Mouse (Mus musculus): ENCODE results near the gene Iqsec1. TPM values are rescaled to one million over a fixed set of nuclear protein-coding genes. Genes with fewer than 3 reads are reported as not detected.

Iqsec1 gene
- polyA plus RNA-seq, 1 experiment from 2014 or later: 11.6 TPM

DNA sequence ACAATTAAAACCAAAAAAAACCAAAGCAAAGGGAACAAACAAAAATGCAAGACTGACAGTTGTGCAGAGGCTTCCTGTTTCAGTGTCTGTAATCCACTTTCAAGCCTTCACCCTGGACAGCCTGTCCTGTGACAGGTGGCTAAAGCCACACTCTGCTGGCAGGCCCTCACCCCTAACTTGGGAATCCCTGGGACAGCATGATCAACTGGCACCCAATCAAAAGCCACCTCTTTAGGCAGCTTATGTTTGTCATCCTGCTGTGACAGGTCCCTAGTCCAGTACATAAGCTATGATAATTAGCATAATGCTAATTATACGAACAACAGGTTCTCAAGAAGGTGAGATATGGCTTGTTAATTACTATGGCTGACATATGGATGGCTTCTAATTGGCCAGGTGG is 40.4 kb downstream of the Iqsec1 start:
- H3K9ac ChIP-seq: no peak overlapping the region
- no peak overlapping the region for H3K27ac ChIP-seq
- no peaks in the 10 kb centered on the region for H3K9me3 ChIP-seq
- no peak overlapping the region for H3K4me2 ChIP-seq
- WGBS: 65% methylated on average over 1 of the region's 1 CpGs
- H3K4me3 ChIP-seq: no peak overlapping the region
- ATAC-seq (ENCODE audit: insufficient number of reproducible peaks, low FRiP score, low TSS enrichment, low read depth): no peak
- H3K27me3 ChIP-seq: no peaks in the 10 kb centered on the region
- H3K4me1 ChIP-seq: peaks cover 12% of the 10 kb centered on the region
- no peaks in the 10 kb centered on the region for H3K36me3 ChIP-seq

DNA sequence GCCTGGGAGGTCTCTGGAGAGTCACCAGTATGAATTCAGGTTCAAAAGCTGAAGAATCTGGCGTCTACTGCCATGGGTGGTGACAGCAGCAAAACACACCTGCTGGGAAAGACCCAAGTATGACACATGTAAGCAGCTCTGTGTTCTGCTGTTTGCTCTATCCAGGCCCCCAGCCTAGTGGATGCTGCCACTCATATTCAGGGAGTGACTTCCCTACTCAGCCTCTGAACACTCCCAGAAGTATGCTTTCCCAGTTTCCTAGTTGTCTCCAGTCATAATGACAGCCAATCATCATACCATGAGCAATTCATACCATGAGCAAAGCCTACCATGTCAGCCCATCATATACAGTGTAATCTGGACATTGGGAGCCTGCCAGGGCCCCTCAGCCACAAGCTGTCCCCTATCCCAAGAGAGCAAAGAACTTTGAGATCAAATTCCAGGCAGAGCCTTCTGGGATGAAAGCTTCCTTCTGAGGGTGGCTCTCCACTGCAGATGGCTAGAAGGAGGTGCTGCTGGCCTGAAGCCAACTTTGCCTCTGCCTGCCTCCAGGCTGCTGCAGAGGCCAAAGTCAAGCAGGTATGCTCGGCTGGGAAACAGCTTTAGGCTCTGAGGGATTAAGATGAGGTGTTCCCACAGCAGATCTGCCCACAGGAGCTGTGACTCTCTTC is 42.8 kb downstream of the Iqsec1 start:
- H3K9ac ChIP-seq: no peak overlapping the region
- WGBS: 24% methylated on average over 2 of the region's 2 CpGs
- no peak overlapping the region for H3K27ac ChIP-seq
- H3K4me2 ChIP-seq: no peak overlapping the region
- no peak overlapping the region for H3K4me3 ChIP-seq
- no peaks in the 10 kb centered on the region for H3K36me3 ChIP-seq
- no peaks in the 10 kb centered on the region for H3K9me3 ChIP-seq
- ATAC-seq (ENCODE audit: insufficient number of reproducible peaks, low FRiP score, low TSS enrichment, low read depth): no peak
- peaks cover 12% of the 10 kb centered on the region for H3K4me1 ChIP-seq
- H3K27me3 ChIP-seq: no peaks in the 10 kb centered on the region

DNA sequence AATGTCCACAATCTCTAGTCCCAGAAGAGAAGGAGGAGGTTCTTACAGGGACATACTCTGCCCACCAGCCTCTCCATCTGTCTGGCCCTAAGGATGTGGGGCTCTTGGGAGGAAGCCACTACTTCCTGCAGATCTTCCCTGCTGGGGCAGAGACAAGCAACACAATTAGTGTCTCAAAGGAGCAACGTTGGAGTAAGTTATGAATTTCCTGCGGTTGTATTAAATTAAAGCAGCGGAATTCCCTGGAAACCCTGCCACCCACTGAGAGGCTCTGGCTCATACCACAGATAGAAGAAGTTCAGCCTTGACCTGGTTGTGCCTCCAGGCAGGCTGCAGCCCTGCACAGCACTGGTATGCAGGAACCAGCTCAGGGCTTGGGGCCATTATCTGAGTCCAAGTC is 47.2 kb downstream of the Iqsec1 start:
- H3K4me3 ChIP-seq: no peak overlapping the region
- no peaks in the 10 kb centered on the region for H3K36me3 ChIP-seq
- no peak overlapping the region for H3K4me2 ChIP-seq
- WGBS: 33% methylated on average over 3 of the region's 3 CpGs
- no peaks in the 10 kb centered on the region for H3K9me3 ChIP-seq
- H3K4me1 ChIP-seq: peaks cover 27% of the 10 kb centered on the region
- H3K9ac ChIP-seq: no peak overlapping the region
- no peaks in the 10 kb centered on the region for H3K27me3 ChIP-seq
- no peak overlapping the region for H3K27ac ChIP-seq
- ATAC-seq (ENCODE audit: insufficient number of reproducible peaks, low FRiP score, low TSS enrichment, low read depth): no peak

DNA sequence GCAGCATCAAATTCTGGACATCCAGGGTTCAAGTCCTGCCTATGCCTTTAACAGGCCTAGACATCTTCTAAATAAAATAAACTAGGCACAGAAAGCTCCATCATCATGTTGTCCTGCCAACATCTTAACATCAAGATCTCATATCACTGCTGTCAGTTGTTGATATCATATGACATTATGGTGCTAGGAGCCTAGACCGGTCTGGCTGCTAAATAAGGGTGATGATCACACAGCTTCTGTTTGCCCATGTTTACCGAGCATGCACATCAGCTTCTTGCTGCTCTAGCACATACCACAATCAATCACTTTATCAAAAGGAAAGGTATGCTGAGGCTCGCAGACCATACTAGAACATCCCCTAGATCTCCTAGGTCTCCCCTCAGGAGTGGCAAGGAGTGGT is 54.8 kb downstream of the Iqsec1 start:
- H3K9me3 ChIP-seq: no peaks in the 10 kb centered on the region
- H3K4me2 ChIP-seq: no peak overlapping the region
- no peak overlapping the region for H3K9ac ChIP-seq
- H3K27me3 ChIP-seq: no peaks in the 10 kb centered on the region
- 91% methylated on average over 3 of the region's 3 CpGs for WGBS
- no peak overlapping the region for H3K4me3 ChIP-seq
- ATAC-seq (ENCODE audit: insufficient number of reproducible peaks, low FRiP score, low TSS enrichment, low read depth): no peak
- no peak overlapping the region for H3K27ac ChIP-seq
- H3K36me3 ChIP-seq: no peaks in the 10 kb centered on the region
- H3K4me1 ChIP-seq: peaks cover 18% of the 10 kb centered on the region

DNA sequence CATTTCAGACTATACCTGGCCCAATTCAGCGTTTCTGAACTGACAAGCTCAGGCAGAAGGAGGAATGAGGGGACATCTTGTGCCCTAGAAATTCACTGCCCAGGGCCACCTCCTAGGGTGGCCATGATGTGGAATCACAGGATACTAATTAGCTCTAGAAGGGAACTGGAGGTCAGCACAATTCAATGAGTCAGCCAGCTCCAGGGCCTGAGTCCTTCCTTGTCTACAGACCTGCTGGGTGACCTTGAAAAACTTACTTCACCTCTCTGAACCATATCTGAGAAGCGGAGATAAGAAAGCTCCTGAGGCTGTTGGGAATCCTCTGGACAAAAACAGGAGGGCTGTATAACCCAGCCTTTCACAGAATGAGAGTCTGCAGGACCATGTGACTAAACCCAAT is 59.7 kb downstream of the Iqsec1 start:
- no peak overlapping the region for H3K9ac ChIP-seq
- no peak for ATAC-seq (ENCODE audit: insufficient number of reproducible peaks, low FRiP score, low TSS enrichment, low read depth)
- H3K4me2 ChIP-seq: no peak overlapping the region
- no peaks in the 10 kb centered on the region for H3K9me3 ChIP-seq
- no peak overlapping the region for H3K4me3 ChIP-seq
- H3K36me3 ChIP-seq: no peaks in the 10 kb centered on the region
- no peaks in the 10 kb centered on the region for H3K27me3 ChIP-seq
- H3K27ac ChIP-seq: no peak overlapping the region
- 79% methylated on average over 2 of the region's 2 CpGs for WGBS
- no peaks in the 10 kb centered on the region for H3K4me1 ChIP-seq

DNA sequence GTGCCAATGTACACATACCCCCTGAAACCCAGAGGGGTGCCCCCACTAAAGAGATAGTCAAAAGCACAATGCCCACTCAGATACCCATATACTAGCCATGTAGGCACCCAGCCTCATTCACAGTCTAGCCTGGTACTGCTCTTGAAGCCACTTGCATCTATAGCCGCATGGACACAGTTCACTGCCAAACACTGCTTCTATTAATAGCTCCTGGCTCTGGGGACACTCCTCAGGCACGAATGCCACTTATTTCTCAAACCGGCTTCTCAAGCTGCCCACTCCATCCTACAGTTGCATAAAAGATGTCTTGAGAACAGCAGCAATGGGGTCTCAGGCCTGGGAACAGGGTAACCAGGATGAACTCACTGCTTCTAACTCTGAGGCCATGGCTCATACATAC is 63.0 kb downstream of the Iqsec1 start:
- Histone ChIP-seq H3K9me3 (no peaks in the 10 kb centered on the region), H3K36me3 (no peaks in the 10 kb centered on the region), H3K27ac (no peak overlapping the region), H3K9ac (no peak overlapping the region), H3K4me1 (peaks cover 10% of the 10 kb centered on the region), H3K4me2 (no peak overlapping the region), H3K27me3 (no peaks in the 10 kb centered on the region), H3K4me3 (no peak overlapping the region)
- no peak for ATAC-seq (ENCODE audit: insufficient number of reproducible peaks, low FRiP score, low TSS enrichment, low read depth)
- 61% methylated on average over 3 of the region's 3 CpGs for WGBS

DNA sequence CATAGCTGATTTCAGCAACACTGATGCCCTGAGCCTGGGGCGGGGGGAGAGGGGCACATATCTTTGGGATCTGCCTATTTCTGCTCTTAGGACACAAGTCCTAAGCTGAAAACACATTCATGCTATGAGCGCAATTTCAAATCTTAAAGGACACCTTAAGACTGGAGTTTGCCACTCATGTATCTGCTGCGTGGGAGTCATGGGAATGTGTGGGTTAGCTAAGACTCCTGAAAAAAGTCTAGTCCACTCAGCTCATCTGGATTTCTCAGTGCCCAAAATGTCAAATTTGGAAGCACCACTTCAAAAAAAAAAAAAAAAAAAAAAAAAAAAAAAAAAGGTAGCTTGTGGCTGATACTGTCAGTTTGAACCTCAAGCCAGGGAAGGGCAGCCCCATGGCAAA is 63.7 kb downstream of the Iqsec1 start:
- Histone ChIP-seq H3K4me3 (no peak overlapping the region), H3K9ac (no peak overlapping the region), H3K4me1 (peaks cover 15% of the 10 kb centered on the region), H3K9me3 (no peaks in the 10 kb centered on the region), H3K27me3 (no peaks in the 10 kb centered on the region), H3K4me2 (no peak overlapping the region), H3K27ac (no peak overlapping the region), H3K36me3 (no peaks in the 10 kb centered on the region)
- no peak for ATAC-seq (ENCODE audit: insufficient number of reproducible peaks, low FRiP score, low TSS enrichment, low read depth)
- WGBS: 87% methylated on average over 3 of the region's 3 CpGs

DNA sequence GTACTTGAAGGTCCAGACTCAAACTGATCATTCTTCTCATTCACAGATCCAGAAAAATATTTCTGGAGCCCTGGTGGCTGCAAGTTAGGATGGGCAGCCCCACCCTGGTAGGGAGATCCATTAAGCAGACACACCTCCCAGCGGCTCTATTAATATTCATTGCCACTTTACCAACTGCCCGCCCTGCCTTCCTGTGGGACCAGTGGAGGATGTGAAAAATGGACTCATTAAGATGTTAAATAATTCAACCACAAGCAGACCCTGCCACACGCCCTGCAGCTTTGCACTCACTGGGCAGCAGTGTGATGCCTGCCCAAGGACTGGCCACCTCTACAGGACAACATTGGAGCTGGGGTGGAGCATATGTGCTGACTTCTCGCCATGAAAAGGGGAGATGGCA is 64.1 kb downstream of the Iqsec1 start:
- no peak for ATAC-seq (ENCODE audit: insufficient number of reproducible peaks, low FRiP score, low TSS enrichment, low read depth)
- peaks cover 19% of the 10 kb centered on the region for H3K4me1 ChIP-seq
- no peaks in the 10 kb centered on the region for H3K36me3 ChIP-seq
- 56% methylated on average over 4 of the region's 4 CpGs for whole genome bisulfite sequencing
- H3K9me3 ChIP-seq: no peaks in the 10 kb centered on the region
- no peak overlapping the region for H3K9ac ChIP-seq
- no peak overlapping the region for H3K27ac ChIP-seq
- H3K4me2 ChIP-seq: no peak overlapping the region
- no peak overlapping the region for H3K4me3 ChIP-seq
- no peaks in the 10 kb centered on the region for H3K27me3 ChIP-seq

DNA sequence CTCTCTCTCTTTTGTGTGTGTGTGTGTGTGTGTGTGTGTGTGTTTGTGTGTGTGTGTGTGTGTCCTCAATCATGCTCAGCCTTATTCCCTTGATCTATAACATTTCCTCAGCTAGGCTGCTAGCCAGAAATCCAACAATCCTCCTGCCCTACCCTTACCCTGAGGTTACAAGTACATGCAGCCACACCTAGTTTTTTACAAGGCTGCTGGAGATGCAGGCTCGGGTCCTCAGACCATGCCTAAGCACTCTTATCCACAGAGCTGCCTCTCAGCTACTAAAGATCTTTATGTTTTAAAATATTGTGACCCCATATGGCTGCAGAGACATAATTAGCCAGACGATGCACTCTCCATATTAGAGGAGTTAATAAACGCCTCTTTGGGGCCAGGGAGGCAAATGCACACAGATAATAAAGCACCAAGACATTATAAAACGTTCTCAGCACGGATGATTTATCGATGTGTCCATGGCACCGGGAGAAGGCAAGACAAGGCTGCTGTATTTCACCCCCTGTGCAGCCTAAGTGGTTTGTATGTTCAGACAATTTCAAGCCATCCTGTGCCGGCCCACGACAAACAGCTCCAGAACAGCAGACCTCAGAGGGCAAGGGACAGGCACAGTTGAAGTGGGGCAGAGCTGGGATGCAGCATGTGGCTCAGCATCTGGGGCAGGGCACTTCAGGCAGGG is 67.1 kb downstream of the Iqsec1 start:
- H3K4me3 ChIP-seq: no peak overlapping the region
- H3K27ac ChIP-seq: no peak overlapping the region
- ATAC-seq (ENCODE audit: insufficient number of reproducible peaks, low FRiP score, low TSS enrichment, low read depth): no peak
- H3K4me2 ChIP-seq: no peak overlapping the region
- H3K9ac ChIP-seq: no peak overlapping the region
- WGBS: 32% methylated on average over 9 of the region's 9 CpGs
- no peaks in the 10 kb centered on the region for H3K9me3 ChIP-seq
- no peaks in the 10 kb centered on the region for H3K36me3 ChIP-seq
- H3K27me3 ChIP-seq: no peaks in the 10 kb centered on the region
- peaks cover 21% of the 10 kb centered on the region for H3K4me1 ChIP-seq

DNA sequence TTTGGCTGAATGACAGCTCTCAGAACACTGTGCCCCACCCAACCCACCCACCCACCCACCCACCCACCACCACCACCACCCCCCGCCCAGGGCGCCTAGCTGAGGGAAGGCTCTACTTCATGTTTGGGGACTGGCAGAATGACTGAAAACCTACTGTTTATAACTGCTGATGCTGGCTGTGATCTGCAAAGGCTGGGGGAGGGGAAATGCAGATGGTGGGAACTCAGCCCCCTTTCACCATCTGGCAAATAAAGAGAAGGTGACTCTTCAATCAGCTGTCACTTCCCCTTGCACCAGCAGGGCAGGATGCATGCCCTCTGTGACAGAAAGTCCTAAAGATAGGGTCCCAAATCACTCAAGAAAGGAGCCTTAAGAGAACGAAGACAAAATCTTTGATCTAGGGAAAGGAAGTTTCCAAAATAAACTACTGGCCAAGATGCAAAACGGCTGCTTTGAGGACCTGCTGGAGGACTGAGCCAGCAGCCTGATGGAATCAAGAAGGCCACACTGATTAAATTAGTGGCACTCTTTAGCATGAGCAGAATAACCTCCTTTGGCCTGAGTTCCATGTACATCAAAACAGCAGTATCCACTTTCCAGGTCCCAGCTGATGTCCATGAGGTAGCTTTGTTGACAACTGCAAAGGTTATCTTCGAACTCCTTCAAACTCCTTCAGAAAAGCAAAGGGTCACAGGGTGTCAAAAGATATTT is 67.8 kb downstream of the Iqsec1 start:
- WGBS: 38% methylated on average over 5 of the region's 5 CpGs
- Histone ChIP-seq H3K9me3 (no peaks in the 10 kb centered on the region), H3K36me3 (no peaks in the 10 kb centered on the region), H3K4me1 (peaks cover 21% of the 10 kb centered on the region), H3K9ac (no peak overlapping the region), H3K27me3 (no peaks in the 10 kb centered on the region), H3K4me3 (no peak overlapping the region), H3K4me2 (no peak overlapping the region), H3K27ac (no peak overlapping the region)
- no peak for ATAC-seq (ENCODE audit: insufficient number of reproducible peaks, low FRiP score, low TSS enrichment, low read depth)

DNA sequence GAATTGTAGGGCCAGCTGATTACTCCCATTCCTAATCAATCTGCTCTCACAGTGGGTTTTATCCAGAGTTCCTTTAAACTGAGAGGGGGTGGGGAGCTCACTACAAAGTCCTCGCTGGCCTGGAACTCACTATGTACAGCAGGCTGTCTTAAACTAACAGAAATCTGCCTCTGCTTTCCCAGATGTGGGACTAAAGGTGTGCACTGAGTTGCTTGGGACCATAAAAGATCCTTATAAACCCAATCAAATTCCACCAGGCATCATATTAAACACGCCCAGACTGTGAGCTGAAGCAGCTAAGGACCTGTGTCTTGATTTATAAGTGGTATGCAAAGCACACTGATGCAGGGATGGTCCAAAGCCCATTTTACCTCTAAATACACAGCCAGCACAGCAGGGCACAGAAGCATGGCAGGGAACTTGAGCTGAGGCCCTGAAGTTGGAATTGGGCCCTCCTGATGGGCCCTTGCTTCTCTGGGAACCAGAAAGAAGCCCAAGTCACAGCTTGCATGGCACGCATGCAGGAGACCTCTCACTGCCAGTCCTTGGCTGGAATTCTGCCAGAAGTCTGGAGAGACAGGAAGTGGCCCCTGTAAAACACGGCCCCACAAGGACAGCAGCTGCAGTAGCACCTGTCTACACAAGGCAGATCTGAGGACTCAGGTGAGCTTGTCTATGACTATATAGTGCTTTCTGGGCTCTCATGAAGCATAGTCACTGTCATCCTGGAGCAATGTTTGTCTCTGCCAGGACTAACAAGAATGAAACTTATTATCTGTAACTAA is 68.7 kb downstream of the Iqsec1 start:
- H3K4me2 ChIP-seq: no peak overlapping the region
- H3K9ac ChIP-seq: no peak overlapping the region
- H3K27ac ChIP-seq: 0 out of 2 replicates have a peak overlapping the region, but pooled peaks have one; percentile 18
- no peak overlapping the region for H3K4me3 ChIP-seq
- no peaks in the 10 kb centered on the region for H3K9me3 ChIP-seq
- WGBS: 14% methylated on average over 4 of the region's 4 CpGs
- H3K36me3 ChIP-seq: no peaks in the 10 kb centered on the region
- H3K27me3 ChIP-seq: no peaks in the 10 kb centered on the region
- H3K4me1 ChIP-seq: peaks cover 21% of the 10 kb centered on the region
- no peak for ATAC-seq (ENCODE audit: insufficient number of reproducible peaks, low FRiP score, low TSS enrichment, low read depth)

DNA sequence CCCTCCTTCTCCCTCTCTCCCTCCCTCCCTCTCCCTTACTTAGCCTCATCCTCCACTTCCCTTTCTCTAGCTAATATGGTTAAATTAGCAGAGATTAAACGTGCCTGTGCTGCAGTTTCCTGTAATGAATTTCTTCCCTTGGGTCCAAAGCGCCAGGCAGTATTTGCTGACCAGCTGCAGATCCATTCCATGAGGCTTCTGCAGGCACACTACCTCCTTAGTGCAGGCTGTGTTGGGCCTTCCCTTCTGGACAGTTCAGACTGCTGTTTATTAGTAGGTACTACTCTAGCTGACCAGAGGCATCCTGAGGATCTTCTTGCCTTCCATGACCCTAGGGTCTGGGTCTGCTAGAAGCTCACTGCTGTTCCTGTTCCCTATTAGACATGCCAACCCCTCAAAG is 72.9 kb downstream of the Iqsec1 start:
- no peak for ATAC-seq (ENCODE audit: insufficient number of reproducible peaks, low FRiP score, low TSS enrichment, low read depth)
- Histone ChIP-seq H3K9ac (no peak overlapping the region), H3K36me3 (no peaks in the 10 kb centered on the region), H3K27ac (no peak overlapping the region), H3K4me1 (peaks cover 12% of the 10 kb centered on the region), H3K9me3 (no peaks in the 10 kb centered on the region), H3K4me3 (no peak overlapping the region), H3K4me2 (no peak overlapping the region), H3K27me3 (no peaks in the 10 kb centered on the region)
- 36% methylated on average over 2 of the region's 2 CpGs for WGBS
